Mouse (Mus musculus) liver, adult 2 months (tissue): ENCODE measurements around the gene Col25a1.

ENCODE experiments used
- CTCF ChIP-seq: fragments of 200-500 bp; IDR thresholded peaks from 2 replicates; pipeline ENCODE4 v1.5.1; 2011; ENCODE audit warnings: low read depth, low read length, control low read depth
- POLR2A ChIP-seq: fragments of 200-500 bp; IDR thresholded peaks from 2 replicates; pipeline ENCODE4 v1.6.1; 2011; ENCODE audit warnings: low read length, control low read depth; ENCODE audit not compliant: insufficient read depth; ENCODE audit errors: extremely low read depth

DNA sequence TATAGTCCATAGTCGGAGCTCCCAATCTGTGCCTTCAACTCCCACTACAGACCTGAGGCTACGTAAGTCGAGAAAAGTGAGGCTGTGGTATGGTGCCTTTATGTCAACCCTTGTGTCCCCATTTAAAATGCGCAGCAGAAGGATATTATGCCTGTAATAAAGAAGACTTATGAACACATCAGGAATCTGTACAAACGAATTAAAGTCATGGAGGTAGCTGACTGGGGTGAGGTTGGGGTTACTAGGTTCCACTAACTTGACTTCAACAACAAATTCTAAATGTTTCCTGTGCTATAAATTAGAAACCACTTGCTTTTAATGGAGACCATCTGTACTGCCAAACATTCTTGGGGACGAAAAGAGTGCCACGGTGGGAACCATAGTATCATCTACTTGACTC is 104.8 kb downstream of the Col25a1 start:
- TF ChIP-seq CTCF (no peak), POLR2A (no peak)
